Mouse (Mus musculus): ENCODE data around the gene Hunk.

DNA sequence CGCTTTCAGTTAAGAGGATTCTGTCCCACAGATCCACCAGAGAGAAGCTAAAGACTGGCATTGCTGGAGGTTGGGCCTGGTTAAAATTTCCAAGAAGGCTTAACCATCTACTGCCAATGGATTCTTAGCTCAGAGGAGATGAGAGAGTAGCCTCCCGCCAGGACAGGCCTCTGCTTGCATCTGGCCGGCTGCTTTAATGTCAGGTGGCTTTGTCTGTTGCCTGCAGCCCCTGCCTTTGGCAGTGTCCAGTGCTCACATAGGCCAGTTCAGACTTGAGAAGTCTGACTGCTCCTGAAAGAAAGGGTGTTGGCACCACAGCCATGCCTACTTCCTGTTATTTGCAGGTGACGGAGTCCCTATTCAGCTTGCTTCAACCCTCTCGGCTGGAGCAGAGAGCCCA, 82.5 kb downstream of the Hunk start:
- TF ChIP-seq CTCF (IDR thresholded peaks at IDR 0.05; ENCODE audit: extremely low read depth, insufficient read length, insufficient replicate concordance, low read depth, low read length) (no peak), POLR2A (IDR thresholded peaks at IDR 0.05; ENCODE audit: low read depth, low read length) (no peak)

All from small intestine, adult 2 months (tissue).